14 mouse cellular contexts compared by ENCODE assay signal in genomic region chr5:81610223-81610622, GRCm38 (mm10).
DNase-seq lines count a peak whose midpoint lies in the region; ATAC-seq and TF ChIP-seq lines count a peak whose summit lies in the region.
"Had no signal": no experiment of that assay in that cellular context is flagged by ENCODE, and none has a peak within 500 bp of the region (broad histone marks: within the 10 kb centered on the region; RNA-seq: fewer than 3 reads in every experiment).

No protein-coding gene starts in this region.

- no peaks in the 10 kb centered on the region for H3K27me3 ChIP-seq in heart, embryonic 16.5 days (ENCODE audit: control insufficient read depth, insufficient read depth, low read length)
- H3K27me3 ChIP-seq in heart, embryonic 10.5 days (ENCODE audit: insufficient read depth, poor library complexity, severe bottlenecking): no peaks in the 10 kb centered on the region
- no peaks in the 10 kb centered on the region for H3K27me3 ChIP-seq in neural tube, embryonic 15.5 days (replicated peaks)
- H3K27me3 ChIP-seq: liver, embryonic 15.5 days had no signal

- DNase-seq in heart, embryonic 10.5 days (ENCODE audit: low spot score): no peak
- peak; percentile 34 for DNase-seq in urinary bladder, postnatal 14 days (ENCODE audit: low spot score)
- no peak for DNase-seq in urinary bladder, postnatal 4 days (ENCODE audit: low spot score in 2 of 2)
- peak; percentile 21 for DNase-seq in cerebellum, adult 9-11 months
- DNase-seq in heart, postnatal 36 days: no peak
- no peak for DNase-seq in gastrocnemius, adult 2 months
- DNase-seq: heart, postnatal 4 days; kidney, postnatal 14 days; right cerebral cortex, postnatal 4 days had no signal

- no peak overlapping the region for H3K4me2 ChIP-seq in heart, embryonic 16.5 days (ENCODE audit: low read depth, low read length)
- no peak overlapping the region for H3K4me2 ChIP-seq in neural tube, embryonic 15.5 days
- H3K4me2 ChIP-seq: liver, embryonic 15.5 days had no signal

- WGBS in heart, embryonic 16.5 days: 38% methylated on average over 5 of the region's 5 CpGs
- 57% methylated on average over 5 of the region's 5 CpGs for WGBS in heart, embryonic 10.5 days
- WGBS in neural tube, embryonic 15.5 days: 51% methylated on average over 5 of the region's 5 CpGs

- H3K27ac ChIP-seq in heart, embryonic 16.5 days (ENCODE audit: low read length): no peak overlapping the region
- no peak overlapping the region for H3K27ac ChIP-seq in heart, embryonic 10.5 days
- H3K27ac ChIP-seq in neural tube, embryonic 15.5 days (replicated peaks): no peak overlapping the region
- no peak overlapping the region for H3K27ac ChIP-seq in gastrocnemius, adult 2 months
- H3K27ac ChIP-seq: liver, embryonic 15.5 days; stomach, postnatal 0 days had no signal

- intact Hi-C loops in heart, postnatal 36 days (cut with DNase I): no loop called here
- intact Hi-C loops in gastrocnemius, adult 2 months (cut with DNase I): no loop called here

- TF ChIP-seq CTCF in gastrocnemius, adult 2 months (IDR thresholded peaks at IDR 0.05): no peak

- H3K36me3 ChIP-seq in heart, embryonic 16.5 days (ENCODE audit: control insufficient read depth, insufficient read depth): no peaks in the 10 kb centered on the region
- no peaks in the 10 kb centered on the region for H3K36me3 ChIP-seq in heart, embryonic 10.5 days
- H3K36me3 ChIP-seq in neural tube, embryonic 15.5 days: no peaks in the 10 kb centered on the region
- H3K36me3 ChIP-seq: liver, embryonic 15.5 days had no signal

- ATAC-seq in heart, embryonic 16.5 days (replicated peaks; ENCODE audit: extremely low read depth, insufficient read depth, low FRiP score): 0 out of 2 replicates have a peak, but pooled peaks have one; percentile 10
- peak; percentile 59; the same call in 1 of the 2 replicates for ATAC-seq in neural tube, embryonic 15.5 days (ENCODE audit: low FRiP score)

- no peaks in the 10 kb centered on the region; the same call in 1 of the 2 replicates for H3K4me1 ChIP-seq in heart, embryonic 16.5 days (ENCODE audit: control insufficient read depth, insufficient read depth, low read length)
- H3K4me1 ChIP-seq in heart, embryonic 10.5 days: 0 out of 2 replicates have a peak, but pooled peaks cover 5% of the 10 kb centered on the region
- H3K4me1 ChIP-seq in neural tube, embryonic 15.5 days: peaks cover 9% of the 10 kb centered on the region; the same call in 1 of the 2 replicates
- H3K4me1 ChIP-seq: liver, embryonic 15.5 days had no signal

- no peak overlapping the region for H3K9ac ChIP-seq in heart, embryonic 16.5 days (ENCODE audit: low read length)
- no peak overlapping the region for H3K9ac ChIP-seq in neural tube, embryonic 15.5 days (replicated peaks)
- H3K9ac ChIP-seq: liver, embryonic 15.5 days had no signal

- no peak overlapping the region for H3K4me3 ChIP-seq in heart, embryonic 16.5 days (ENCODE audit: low read length)
- no peak overlapping the region for H3K4me3 ChIP-seq in heart, embryonic 10.5 days
- H3K4me3 ChIP-seq in neural tube, embryonic 15.5 days (replicated peaks): no peak overlapping the region
- no peak overlapping the region for H3K4me3 ChIP-seq in gastrocnemius, adult 2 months
- H3K4me3 ChIP-seq: erythroblast, embryonic 14.5 days; liver, embryonic 15.5 days had no signal

- H3K9me3 ChIP-seq in heart, embryonic 16.5 days (replicated peaks; ENCODE audit: control insufficient read depth, low read length): no peaks in the 10 kb centered on the region
- H3K9me3 ChIP-seq in heart, embryonic 10.5 days: no peaks in the 10 kb centered on the region
- no peaks in the 10 kb centered on the region for H3K9me3 ChIP-seq in neural tube, embryonic 15.5 days (replicated peaks)
- H3K9me3 ChIP-seq: liver, embryonic 15.5 days had no signal

Comparison
In these comparisons a context has a peak if more than half of its experiments do, and no peak if none do; other contexts are left out.
1. DNase-seq: peak in urinary bladder, postnatal 14 days (single experiment) and cerebellum, adult 9-11 months (single experiment); none in heart, embryonic 10.5 days (single experiment), urinary bladder, postnatal 4 days (0 of 2), heart, postnatal 36 days (0 of 2) and gastrocnemius, adult 2 months (single experiment).